Mouse (Mus musculus): Measurements from ENCODE around the gene Fitm2. TPM values are rescaled to one million over a fixed set of nuclear protein-coding genes. Genes with fewer than 3 reads are reported as not detected.

Fitm2 gene
- total and polyA plus RNA-seq, 3 experiments = 93.8 to 223 (median 196) TPM

GRCm38 (mm10) chr2:163493031-163493430, 20.6 kb upstream of the Fitm2 start:
- intact Hi-C loops (cut with DNase I) = no loop called here
- Histone ChIP-seq H3K27me3 (ENCODE audit: control insufficient read depth, insufficient read depth, low read length) (no peaks in the 10 kb centered on the region), H3K4me3 (no peak overlapping the region), H3K4me1 (ENCODE audit: control insufficient read depth, insufficient read depth, low read length) (no peaks in the 10 kb centered on the region), H3K79me2 (replicated peaks; ENCODE audit: control insufficient read depth, insufficient read depth, low read length) (no peaks in the 10 kb centered on the region), H3K36me3 (ENCODE audit: control insufficient read depth, insufficient read depth, low read length) (no peaks in the 10 kb centered on the region), H3K27ac (no peak overlapping the region), H3K9ac (ENCODE audit: low read depth, low read length) (no peak overlapping the region)
- no peak for DNase-seq
- no peak for TF ChIP-seq POLR2A (IDR thresholded peaks at IDR 0.05; ENCODE audit: insufficient read depth, low read depth, low read length)
- no peak for TF ChIP-seq CTCF (IDR thresholded peaks at IDR 0.05)
- no peak for TF ChIP-seq EP300 (IDR thresholded peaks at IDR 0.05; ENCODE audit: insufficient read depth, low read depth, low read length)
- 41% methylated on average over 5 of the region's 5 CpGs for WGBS

DNA sequence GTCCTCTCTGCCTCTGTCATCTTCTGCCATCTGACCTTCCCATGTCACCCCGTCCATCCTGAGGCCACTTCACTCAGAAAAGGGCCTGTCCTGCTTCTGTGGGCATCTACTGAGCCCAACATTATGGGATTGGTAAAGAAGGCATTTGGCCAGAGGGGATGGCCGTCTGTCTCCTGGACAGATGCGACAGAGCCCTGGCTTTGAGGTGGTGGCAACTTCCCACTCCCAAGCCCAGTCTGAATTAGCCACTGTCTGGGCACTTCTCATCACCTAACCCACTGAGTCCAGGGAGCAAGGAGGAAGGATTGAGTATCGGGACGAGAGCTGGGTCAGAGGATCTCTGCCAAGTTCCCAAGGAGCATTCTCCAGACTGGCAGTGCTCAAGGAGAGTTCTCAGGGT, 19.6 kb upstream of the Fitm2 start, which contains the start of gene R3hdml:
TSS of gene R3hdml (plus strand) at position 301 of the 400 bp plus-strand sequence.
- no peak for DNase-seq
- Histone ChIP-seq H3K27ac (no peak within 1 kb of the TSS), H3K79me2 (replicated peaks; ENCODE audit: control insufficient read depth, insufficient read depth, low read length) (no peaks in the 10 kb centered on the region), H3K9ac (ENCODE audit: low read depth, low read length) (no peak within 1 kb of the TSS), H3K27me3 (ENCODE audit: control insufficient read depth, insufficient read depth, low read length) (no peaks in the 10 kb centered on the region), H3K4me3 (no peak within 1 kb of the TSS), H3K4me1 (ENCODE audit: control insufficient read depth, insufficient read depth, low read length) (no peaks in the 10 kb centered on the region), H3K36me3 (ENCODE audit: control insufficient read depth, insufficient read depth, low read length) (no peaks in the 10 kb centered on the region)
- WGBS = 72% methylated on average over 5 of the region's 5 CpGs
- intact Hi-C loops (cut with DNase I) = no loop called here
- TF ChIP-seq POLR2A (IDR thresholded peaks at IDR 0.05; ENCODE audit: insufficient read depth, low read depth, low read length) = no peak
- no peak for TF ChIP-seq CTCF (IDR thresholded peaks at IDR 0.05)
- no peak for TF ChIP-seq EP300 (IDR thresholded peaks at IDR 0.05; ENCODE audit: insufficient read depth, low read depth, low read length)

GRCm38 (mm10) chr2:163491351-163491750, 18.9 kb upstream of the Fitm2 start:
- H3K9ac ChIP-seq (ENCODE audit: low read depth, low read length) = no peak overlapping the region
- TF ChIP-seq CTCF (IDR thresholded peaks at IDR 0.05) (no peak), EP300 (IDR thresholded peaks at IDR 0.05; ENCODE audit: insufficient read depth, low read depth, low read length) (no peak)
- H3K79me2 ChIP-seq (replicated peaks; ENCODE audit: control insufficient read depth, insufficient read depth, low read length) = no peaks in the 10 kb centered on the region
- intact Hi-C loops (cut with DNase I) = no loop called here
- H3K27me3 ChIP-seq (ENCODE audit: control insufficient read depth, insufficient read depth, low read length) = no peaks in the 10 kb centered on the region
- H3K4me1 ChIP-seq (ENCODE audit: control insufficient read depth, insufficient read depth, low read length) = no peaks in the 10 kb centered on the region
- WGBS = 53% methylated on average over 7 of the region's 7 CpGs
- no peaks in the 10 kb centered on the region for H3K36me3 ChIP-seq (ENCODE audit: control insufficient read depth, insufficient read depth, low read length)
- DNase-seq = no peak
- H3K27ac ChIP-seq = no peak overlapping the region
- H3K4me3 ChIP-seq = no peak overlapping the region

DNA sequence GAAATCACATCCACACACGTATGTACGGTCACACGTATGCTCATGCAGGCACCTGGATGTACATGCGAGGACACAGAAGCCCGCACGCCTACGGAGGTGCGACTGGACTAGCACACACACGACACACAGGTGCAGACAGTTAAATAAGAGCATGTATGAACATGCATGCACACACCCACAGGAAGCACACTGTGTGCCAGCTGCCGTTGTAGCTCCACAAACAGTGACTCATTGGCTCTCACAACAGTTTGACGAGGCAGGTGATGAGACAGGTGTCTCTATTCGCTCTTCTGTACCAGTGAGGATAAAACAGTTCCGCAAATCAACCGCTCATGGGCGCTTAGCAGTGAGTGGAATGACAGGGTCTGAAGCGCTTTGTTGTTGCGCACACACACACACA, 18.2 kb upstream of the Fitm2 start:
- WGBS = 90% methylated on average over 17 of the region's 17 CpGs
- Histone ChIP-seq H3K4me3 (no peak overlapping the region), H3K79me2 (replicated peaks; ENCODE audit: control insufficient read depth, insufficient read depth, low read length) (no peaks in the 10 kb centered on the region), H3K4me1 (ENCODE audit: control insufficient read depth, insufficient read depth, low read length) (no peaks in the 10 kb centered on the region), H3K27me3 (ENCODE audit: control insufficient read depth, insufficient read depth, low read length) (no peaks in the 10 kb centered on the region), H3K36me3 (ENCODE audit: control insufficient read depth, insufficient read depth, low read length) (no peaks in the 10 kb centered on the region), H3K9ac (ENCODE audit: low read depth, low read length) (no peak overlapping the region), H3K27ac (no peak overlapping the region)
- no peak for DNase-seq
- intact Hi-C loops (cut with DNase I) = no loop called here
- TF ChIP-seq POLR2A (IDR thresholded peaks at IDR 0.05; ENCODE audit: insufficient read depth, low read depth, low read length) (no peak), EP300 (IDR thresholded peaks at IDR 0.05; ENCODE audit: insufficient read depth, low read depth, low read length) (no peak)

GRCm38 (mm10) chr2:163489725-163490291, 17.4 kb upstream of the Fitm2 start:
- no peak overlapping the region for H3K27ac ChIP-seq
- 43% methylated on average over 5 of the region's 5 CpGs for WGBS
- no peaks in the 10 kb centered on the region for H3K79me2 ChIP-seq (replicated peaks; ENCODE audit: control insufficient read depth, insufficient read depth, low read length)
- no peak overlapping the region for H3K9ac ChIP-seq (ENCODE audit: low read depth, low read length)
- H3K36me3 ChIP-seq (ENCODE audit: control insufficient read depth, insufficient read depth, low read length) = no peaks in the 10 kb centered on the region
- no peaks in the 10 kb centered on the region for H3K27me3 ChIP-seq (ENCODE audit: control insufficient read depth, insufficient read depth, low read length)
- intact Hi-C loops (cut with DNase I) = no loop called here
- no peak for DNase-seq
- no peak overlapping the region for H3K4me3 ChIP-seq
- TF ChIP-seq POLR2A (IDR thresholded peaks at IDR 0.05; ENCODE audit: insufficient read depth, low read depth, low read length) (no peak), EP300 (IDR thresholded peaks at IDR 0.05; ENCODE audit: insufficient read depth, low read depth, low read length) (no peak), CTCF (IDR thresholded peaks at IDR 0.05) (no peak)
- no peaks in the 10 kb centered on the region for H3K4me1 ChIP-seq (ENCODE audit: control insufficient read depth, insufficient read depth, low read length)

DNA sequence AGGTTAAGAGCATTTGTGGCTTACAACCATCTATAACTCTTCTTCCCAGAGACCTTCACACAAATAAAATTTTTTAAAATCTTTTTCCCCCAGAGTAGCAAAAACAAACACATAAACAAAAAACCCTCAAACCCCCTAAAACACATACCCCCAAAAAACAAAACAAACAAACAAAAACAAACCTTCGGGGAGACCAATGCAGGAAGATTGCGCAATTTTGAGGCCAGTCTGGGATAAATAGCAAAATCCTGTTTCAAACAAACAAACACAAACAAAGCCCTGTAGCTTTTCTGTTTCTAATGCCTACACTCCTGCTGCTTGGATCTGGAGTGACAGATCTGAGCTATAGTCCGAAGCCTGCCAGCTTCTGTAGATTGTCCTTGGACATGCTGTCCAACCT, 14.9 kb upstream of the Fitm2 start:
- intact Hi-C loops (cut with DNase I) = no loop called here
- Histone ChIP-seq H3K4me3 (no peak overlapping the region), H3K9ac (ENCODE audit: low read depth, low read length) (no peak overlapping the region), H3K4me1 (ENCODE audit: control insufficient read depth, insufficient read depth, low read length) (no peaks in the 10 kb centered on the region), H3K27me3 (ENCODE audit: control insufficient read depth, insufficient read depth, low read length) (0 out of 2 replicates have a peak, but pooled peaks cover under 1% of the 10 kb centered on the region), H3K79me2 (replicated peaks; ENCODE audit: control insufficient read depth, insufficient read depth, low read length) (no peaks in the 10 kb centered on the region), H3K27ac (no peak overlapping the region), H3K36me3 (ENCODE audit: control insufficient read depth, insufficient read depth, low read length) (no peaks in the 10 kb centered on the region)
- no peak for DNase-seq
- TF ChIP-seq EP300 (IDR thresholded peaks at IDR 0.05; ENCODE audit: insufficient read depth, low read depth, low read length) = no peak
- TF ChIP-seq POLR2A (IDR thresholded peaks at IDR 0.05; ENCODE audit: insufficient read depth, low read depth, low read length) = no peak
- no peak for TF ChIP-seq CTCF (IDR thresholded peaks at IDR 0.05)
- WGBS = 85% methylated on average over 3 of the region's 3 CpGs
